ENCODE assay signal across 9 mouse cellular contexts in genomic region chr12:86834416-86834772, GRCm38 (mm10). TPM values are rescaled to one million over a fixed set of nuclear protein-coding genes. Genes with fewer than 3 reads are reported as not detected.
DNase-seq lines count a peak whose midpoint lies in the region; ATAC-seq lines count a peak whose summit lies in the region.
"Had no signal": no experiment of that assay in that cellular context is flagged by ENCODE, and none has a peak within 500 bp of the region (broad histone marks: within the 10 kb centered on the region; RNA-seq: fewer than 3 reads in every experiment).

No protein-coding gene starts in this region.

- H3K27ac ChIP-seq in lung, embryonic 15.5 days = peak overlapping the region; percentile 87
- peak overlapping the region; percentile 53 for H3K27ac ChIP-seq in liver, embryonic 16.5 days (ENCODE audit: low read length)
- H3K27ac ChIP-seq: midbrain, embryonic 12.5 days had no signal

- no peaks in the 10 kb centered on the region for H3K27me3 ChIP-seq in lung, embryonic 15.5 days
- no peaks in the 10 kb centered on the region for H3K27me3 ChIP-seq in liver, embryonic 16.5 days (ENCODE audit: control insufficient read depth, insufficient read depth, low read depth, low read length)

- no peak for ATAC-seq in lung, embryonic 15.5 days (ENCODE audit: borderline replicate concordance, extremely low read depth, low FRiP score, low TSS enrichment)
- ATAC-seq in liver, embryonic 16.5 days (ENCODE audit: low read depth) = no peak
- no peak for ATAC-seq in frontal cortex, adult (ENCODE audit: low TSS enrichment)

- H3K36me3 ChIP-seq in lung, embryonic 15.5 days = no peaks in the 10 kb centered on the region
- H3K36me3 ChIP-seq in liver, embryonic 16.5 days (ENCODE audit: control insufficient read depth, insufficient read depth) = no peaks in the 10 kb centered on the region
- H3K36me3 ChIP-seq: midbrain, embryonic 12.5 days had no signal

- H3K9ac ChIP-seq in lung, embryonic 15.5 days = no peak overlapping the region
- H3K9ac ChIP-seq in liver, embryonic 16.5 days (ENCODE audit: low read depth, low read length) = no peak overlapping the region
- H3K9ac ChIP-seq: midbrain, embryonic 12.5 days had no signal

- no peak overlapping the region for H3K4me2 ChIP-seq in lung, embryonic 15.5 days
- no peak overlapping the region for H3K4me2 ChIP-seq in liver, embryonic 16.5 days (ENCODE audit: low read depth, low read length)
- H3K4me2 ChIP-seq: midbrain, embryonic 12.5 days had no signal

- 75% methylated on average over 3 of the region's 3 CpGs for WGBS in lung, embryonic 15.5 days
- WGBS in liver, embryonic 16.5 days (ENCODE audit: insufficient replicate concordance) = 11% methylated on average over 3 of the region's 3 CpGs

- no peak overlapping the region for H3K4me3 ChIP-seq in lung, embryonic 15.5 days
- H3K4me3 ChIP-seq in liver, embryonic 16.5 days (ENCODE audit: low read depth, low read length) = no peak overlapping the region
- H3K4me3 ChIP-seq: midbrain, embryonic 12.5 days had no signal

- no peak for DNase-seq in lung, adult 18-20 months
- peak; percentile 45 for DNase-seq in c-Kit-positive CD71-positive TER-119-positive erythroid progenitor cells, embryonic 14.5 days (ENCODE audit: low spot score)
- DNase-seq in thymus, postnatal 10 days (ENCODE audit: low spot score in 2 of 2) = peak; percentile 49 to 59
- no peak for DNase-seq in cerebellum, adult 11-12 months
- DNase-seq in gastrocnemius, adult 8-10 months (ENCODE audit: low spot score in 2 of 2) = no peak

- peaks cover 81% of the 10 kb centered on the region for H3K4me1 ChIP-seq in lung, embryonic 15.5 days
- H3K4me1 ChIP-seq in liver, embryonic 16.5 days (ENCODE audit: control insufficient read depth, low read depth, low read length) = peaks cover 60% of the 10 kb centered on the region

- no peaks in the 10 kb centered on the region for H3K9me3 ChIP-seq in lung, embryonic 15.5 days
- no peaks in the 10 kb centered on the region for H3K9me3 ChIP-seq in liver, embryonic 16.5 days (replicated peaks; ENCODE audit: control insufficient read depth, low read length)
- H3K9me3 ChIP-seq: midbrain, embryonic 12.5 days had no signal

RNA-seq across cellular contexts. Expression of gene Irf2bpl, which starts 50.2 kb away (rescaled TPM):
- polyA plus RNA-seq in lung, embryonic 15.5 days (2015; fragmentation: Nextera tagmentation; extraction: Ambion mirVana) = 49.4 and 50.0 TPM in 2 replicates
- polyA plus RNA-seq in liver, embryonic 16.5 days (2015; fragmentation: Nextera tagmentation; extraction: Ambion mirVana) = 1.8 and 2.3 TPM in 2 replicates
- total RNA-seq in gastrocnemius, adult 8-10 months (2022) = 10 to 100 TPM; 21.3 to 27.0 (median 22.9) TPM

Comparison
In these comparisons a context has a peak if more than half of its experiments do, and no peak if none do; other contexts are left out.
1. DNase-seq: peak in c-Kit-positive CD71-positive TER-119-positive erythroid progenitor cells, embryonic 14.5 days (single experiment) and thymus, postnatal 10 days (2 of 2); none in lung, adult 18-20 months (0 of 2), cerebellum, adult 11-12 months (single experiment) and gastrocnemius, adult 8-10 months (0 of 2).
2. RNA of gene Irf2bpl, which starts 50.2 kb away (polyA plus RNA-seq): 49.4 to 50.0 TPM in lung, embryonic 15.5 days; 1.8 to 2.3 TPM in liver, embryonic 16.5 days; every median in the first group is over 10 times any median in the second.